16 mouse cellular contexts compared by ENCODE assay signal in the genomic region with DNA sequence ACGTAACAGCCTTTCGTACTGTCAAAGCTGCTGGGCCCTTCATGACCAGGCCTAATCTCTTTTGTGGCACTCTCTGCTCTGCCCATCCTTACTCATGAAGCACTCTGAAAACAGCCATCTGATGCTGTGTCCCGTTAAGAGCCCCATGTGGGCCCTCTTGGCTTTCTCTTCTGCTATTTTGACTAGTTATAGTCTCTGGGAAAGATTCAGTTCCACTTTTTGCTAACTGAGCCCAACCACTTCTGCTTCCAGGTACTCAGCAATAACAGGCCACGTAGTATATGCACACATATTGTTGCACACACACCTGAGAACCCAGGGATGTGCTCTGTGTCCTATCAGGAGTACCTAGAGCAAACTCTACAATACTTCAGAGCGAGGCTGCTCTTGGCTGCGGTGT. TPM values are rescaled to one million over a fixed set of nuclear protein-coding genes. Genes with fewer than 3 reads are reported as not detected.
DNase-seq lines count a peak whose midpoint lies in the region; ATAC-seq and TF ChIP-seq lines count a peak whose summit lies in the region.
"Had no signal": no experiment of that assay in that cellular context is flagged by ENCODE, and none has a peak within 500 bp of the region (broad histone marks: within the 10 kb centered on the region; RNA-seq: fewer than 3 reads in every experiment).

No protein-coding gene starts in this region.

- DNase-seq in liver, adult 2 months (ENCODE audit: extremely low read depth, low read depth, low spot score): peak; percentile 24
- no peak for DNase-seq in liver, embryonic 11.5 days (ENCODE audit: low spot score)
- peak; percentile 68 to 80 for DNase-seq in B cell, adult 2 months
- DNase-seq in Muller cell, postnatal 12 days (ENCODE audit: inconsistent ontology term): no peak
- DNase-seq: cerebellum, adult 11-12 months; layer of hippocampus, postnatal 36 days; lung, embryonic 14.5 days; thymus, adult 2 months had no signal

- H3K4me1 ChIP-seq in liver, adult 2 months (ENCODE audit: control insufficient read depth, insufficient read depth, low read length): no peaks in the 10 kb centered on the region
- no peaks in the 10 kb centered on the region for H3K4me1 ChIP-seq in liver, embryonic 11.5 days (replicated peaks; ENCODE audit: control insufficient read depth, insufficient read depth, low read length)
- no peaks in the 10 kb centered on the region for H3K4me1 ChIP-seq in forebrain, embryonic 12.5 days
- H3K4me1 ChIP-seq: kidney, embryonic 15.5 days; limb, embryonic 10.5 days; neural tube, embryonic 12.5 days had no signal

- H3K4me3 ChIP-seq in liver, adult 2 months (ENCODE audit: insufficient read depth, low read depth, low read length): no peak overlapping the region
- no peak overlapping the region for H3K4me3 ChIP-seq in liver, embryonic 11.5 days (ENCODE audit: low read depth, low read length)
- H3K4me3 ChIP-seq in forebrain, embryonic 12.5 days (replicated peaks): no peak overlapping the region
- H3K4me3 ChIP-seq: erythroblast, embryonic 14.5 days; kidney, embryonic 15.5 days; limb, embryonic 10.5 days; neural tube, embryonic 12.5 days had no signal

- WGBS in liver, adult 2 months: 89% methylated on average over 6 of the region's 6 CpGs
- WGBS in liver, embryonic 11.5 days: 88% methylated on average over 6 of the region's 6 CpGs
- WGBS in forebrain, embryonic 12.5 days: 95% methylated on average over 6 of the region's 6 CpGs

- no peak for TF ChIP-seq POLR2A in liver, adult 2 months (IDR thresholded peaks at IDR 0.05; ENCODE audit: extremely low read depth, insufficient read depth, low read length)

- H3K27me3 ChIP-seq in liver, adult 2 months (ENCODE audit: control insufficient read depth, insufficient read depth, low read length): no peaks in the 10 kb centered on the region
- no peaks in the 10 kb centered on the region for H3K27me3 ChIP-seq in liver, embryonic 11.5 days (replicated peaks; ENCODE audit: control insufficient read depth, insufficient read depth, low read length)
- no peaks in the 10 kb centered on the region for H3K27me3 ChIP-seq in forebrain, embryonic 12.5 days
- H3K27me3 ChIP-seq: kidney, embryonic 15.5 days; neural tube, embryonic 12.5 days had no signal

- TF ChIP-seq CTCF in liver, adult 2 months (IDR thresholded peaks at IDR 0.05; ENCODE audit: low read depth, low read length): no peak

- peaks cover 23% of the 10 kb centered on the region for H3K36me3 ChIP-seq in liver, adult 2 months (ENCODE audit: control insufficient read depth, insufficient read depth, low read length)
- H3K36me3 ChIP-seq in liver, embryonic 11.5 days (ENCODE audit: control insufficient read depth, insufficient read depth, low read length): peaks cover 22% of the 10 kb centered on the region; the same call in 1 of the 2 replicates
- peaks cover 62% of the 10 kb centered on the region for H3K36me3 ChIP-seq in forebrain, embryonic 12.5 days (replicated peaks)

- H3K79me2 ChIP-seq in liver, adult 2 months (ENCODE audit: control insufficient read depth, insufficient read depth, low read length): no peaks in the 10 kb centered on the region

- no peak for ATAC-seq in liver, embryonic 11.5 days (replicated peaks; ENCODE audit: low FRiP score)
- peak; percentile 82 for ATAC-seq in common myeloid progenitor, adult 5-6 weeks (replicated peaks; ENCODE audit: low read depth, poor library complexity, severe bottlenecking)
- peak; percentile 66 for ATAC-seq in monocyte, adult 5-6 weeks (replicated peaks; ENCODE audit: insufficient number of reproducible peaks, low FRiP score, low TSS enrichment, poor library complexity, severe bottlenecking)
- no peak for ATAC-seq in forebrain, embryonic 12.5 days (ENCODE audit: low FRiP score)
- ATAC-seq: forebrain, embryonic 16.5 days had no signal

- no peaks in the 10 kb centered on the region for H3K9me3 ChIP-seq in liver, embryonic 11.5 days (ENCODE audit: control insufficient read depth, low read length)
- no peaks in the 10 kb centered on the region for H3K9me3 ChIP-seq in forebrain, embryonic 12.5 days
- H3K9me3 ChIP-seq: kidney, embryonic 15.5 days; limb, embryonic 10.5 days; neural tube, embryonic 12.5 days had no signal

- H3K27ac ChIP-seq in liver, adult 2 months (replicated peaks; ENCODE audit: insufficient read depth, low read depth, low read length): no peak overlapping the region
- no peak overlapping the region for H3K27ac ChIP-seq in liver, embryonic 11.5 days (ENCODE audit: low read depth, low read length)
- no peak overlapping the region for H3K27ac ChIP-seq in forebrain, embryonic 12.5 days
- H3K27ac ChIP-seq: kidney, embryonic 15.5 days; limb, embryonic 10.5 days; neural tube, embryonic 12.5 days had no signal

- no peak overlapping the region for H3K4me2 ChIP-seq in liver, embryonic 11.5 days
- H3K4me2 ChIP-seq in forebrain, embryonic 12.5 days: no peak overlapping the region
- H3K4me2 ChIP-seq: kidney, embryonic 15.5 days; lung, embryonic 14.5 days; neural tube, embryonic 12.5 days had no signal

- H3K9ac ChIP-seq in liver, adult 2 months (ENCODE audit: low read depth, low read length): no peak overlapping the region
- H3K9ac ChIP-seq in liver, embryonic 11.5 days (ENCODE audit: low read depth, low read length): no peak overlapping the region
- no peak overlapping the region for H3K9ac ChIP-seq in forebrain, embryonic 12.5 days
- H3K9ac ChIP-seq: kidney, embryonic 15.5 days; lung, embryonic 14.5 days; neural tube, embryonic 12.5 days had no signal

RNA-seq across cellular contexts. Expression of gene Coq2, which starts 11.9 kb away (rescaled TPM):
- total RNA-seq in liver, adult 2 months (2014; rRNA removed): 49.7 and 53.1 TPM in 2 replicates
- polyA plus RNA-seq in liver, adult 2 months (2012; rRNA removed): 48.2 and 57.7 TPM in 2 replicates
- polyA plus RNA-seq in liver, embryonic 11.5 days (2014; fragmentation: Nextera tagmentation; extraction: Ambion mirVana): 58.7 and 63.6 TPM in 2 replicates
- 33.9 and 37.5 TPM in 2 replicates for total RNA-seq in common myeloid progenitor, adult 5-6 weeks (2017)
- total RNA-seq in monocyte, adult 5-6 weeks (2017): 35.1 to 44.1 TPM (median 40.2 TPM) in 3 replicates
- 42.3 and 47.3 TPM in 2 replicates for polyA plus RNA-seq in forebrain, embryonic 12.5 days (2016; fragmentation: Nextera tagmentation; extraction: Ambion mirVana)

RNA-seq across cellular contexts. Expression of gene Hpse, which starts 56.5 kb away (rescaled TPM):
- total RNA-seq in liver, adult 2 months (2014; rRNA removed): 3.8 and 4.1 TPM in 2 replicates
- 1.3 and 1.7 TPM in 2 replicates for polyA plus RNA-seq in liver, adult 2 months (2012; rRNA removed)
- polyA plus RNA-seq in liver, embryonic 11.5 days (2014; fragmentation: Nextera tagmentation; extraction: Ambion mirVana): 2.0 and 3.0 TPM in 2 replicates
- 11.8 and 16.7 TPM in 2 replicates for total RNA-seq in common myeloid progenitor, adult 5-6 weeks (2017)
- total RNA-seq in monocyte, adult 5-6 weeks (2017): 31.8 to 34.5 TPM (median 33.4 TPM) in 3 replicates
- polyA plus RNA-seq in forebrain, embryonic 12.5 days (2016; fragmentation: Nextera tagmentation; extraction: Ambion mirVana): 0.54 and 0.82 TPM in 2 replicates
- polyA plus RNA-seq: erythroblast, embryonic 14.5 days had no signal

Comparison
In these comparisons a context has a peak if more than half of its experiments do, and no peak if none do; other contexts are left out.
1. DNase-seq: peak in liver, adult 2 months (single experiment) and B cell, adult 2 months (2 of 2); none in liver, embryonic 11.5 days (single experiment) and Muller cell, postnatal 12 days (single experiment).
2. ATAC-seq: peak in common myeloid progenitor, adult 5-6 weeks (single experiment) and monocyte, adult 5-6 weeks (single experiment); none in liver, embryonic 11.5 days (single experiment) and forebrain, embryonic 12.5 days (single experiment).